ENCODE assay signal across 31 mouse cellular contexts in genomic region chr10:110726431-110726830, GRCm38 (mm10). TPM values are rescaled to one million over a fixed set of nuclear protein-coding genes. Genes with fewer than 3 reads are reported as not detected.
"Had no signal": no experiment of that assay in that cellular context is flagged by ENCODE, and none has a peak within 500 bp of the region (broad histone marks: within the 10 kb centered on the region; RNA-seq: fewer than 3 reads in every experiment).

No protein-coding gene starts in this region.

- H3K4me1 ChIP-seq: limb, embryonic 12.5 days; limb, embryonic 13.5 days; limb, embryonic 15.5 days; liver, embryonic 12.5 days; liver, embryonic 13.5 days; liver, embryonic 15.5 days; lung, embryonic 15.5 days; megakaryocyte, embryonic 14.5 days; midbrain, embryonic 10.5 days; midbrain, embryonic 12.5 days; midbrain, embryonic 13.5 days; midbrain, embryonic 15.5 days; neural tube, embryonic 12.5 days had no signal

- H3K4me2 ChIP-seq: limb, embryonic 12.5 days; limb, embryonic 13.5 days; limb, embryonic 15.5 days; liver, embryonic 11.5 days; liver, embryonic 12.5 days; liver, embryonic 13.5 days; liver, embryonic 15.5 days; lung, embryonic 14.5 days; lung, embryonic 15.5 days; midbrain, embryonic 11.5 days; midbrain, embryonic 12.5 days; midbrain, embryonic 13.5 days; midbrain, embryonic 15.5 days; neural tube, embryonic 12.5 days had no signal

- H3K27ac ChIP-seq: limb, embryonic 12.5 days; limb, embryonic 13.5 days; limb, embryonic 15.5 days; liver, embryonic 12.5 days; liver, embryonic 13.5 days; liver, embryonic 14.5 days; liver, embryonic 15.5 days; lung, embryonic 15.5 days; macrophage; midbrain, embryonic 10.5 days; midbrain, embryonic 12.5 days; midbrain, embryonic 13.5 days; midbrain, embryonic 15.5 days; neural tube, embryonic 12.5 days had no signal

- DNase-seq: left cerebral cortex, postnatal 4 days; liver; liver, embryonic 13.5 days; liver, postnatal 0 days; lung, adult 18-20 months; lung, adult 2 months; lung, embryonic 14.5 days; lung, postnatal 10 days; lung, postnatal 14 days; lung, postnatal 4 days; midbrain, embryonic 14.5 days had no signal

- H3K36me3 ChIP-seq: limb, embryonic 12.5 days; limb, embryonic 13.5 days; limb, embryonic 15.5 days; liver, embryonic 12.5 days; liver, embryonic 13.5 days; liver, embryonic 15.5 days; lung, embryonic 15.5 days; midbrain, embryonic 10.5 days; midbrain, embryonic 12.5 days; midbrain, embryonic 13.5 days; midbrain, embryonic 15.5 days; neural tube, embryonic 12.5 days had no signal

- H3K4me3 ChIP-seq: limb, embryonic 12.5 days; limb, embryonic 13.5 days; limb, embryonic 15.5 days; liver, embryonic 12.5 days; liver, embryonic 13.5 days; liver, embryonic 15.5 days; lung, embryonic 15.5 days; megakaryocyte, embryonic 14.5 days; midbrain, embryonic 10.5 days; midbrain, embryonic 12.5 days; midbrain, embryonic 13.5 days; midbrain, embryonic 15.5 days; myocyte; neural tube, embryonic 12.5 days had no signal

- H3K27me3 ChIP-seq: limb, embryonic 12.5 days; limb, embryonic 13.5 days; limb, embryonic 15.5 days; liver, embryonic 12.5 days; liver, embryonic 13.5 days; liver, embryonic 15.5 days; lung, embryonic 15.5 days; megakaryocyte, embryonic 14.5 days; midbrain, embryonic 12.5 days; midbrain, embryonic 13.5 days; midbrain, embryonic 15.5 days; neural tube, embryonic 12.5 days had no signal

- H3K9me3 ChIP-seq: limb, embryonic 12.5 days; limb, embryonic 13.5 days; limb, embryonic 15.5 days; liver, embryonic 12.5 days; liver, embryonic 13.5 days; liver, embryonic 15.5 days; lung, embryonic 15.5 days; midbrain, embryonic 10.5 days; midbrain, embryonic 12.5 days; midbrain, embryonic 15.5 days; neural tube, embryonic 12.5 days had no signal

- H3K9ac ChIP-seq: limb, embryonic 12.5 days; limb, embryonic 13.5 days; limb, embryonic 15.5 days; liver, embryonic 12.5 days; liver, embryonic 13.5 days; liver, embryonic 14.5 days; liver, embryonic 15.5 days; liver, postnatal 0 days; lung, embryonic 14.5 days; lung, embryonic 15.5 days; midbrain, embryonic 12.5 days; midbrain, embryonic 13.5 days; midbrain, embryonic 15.5 days; neural tube, embryonic 12.5 days had no signal

- ATAC-seq: liver, embryonic 12.5 days; liver, postnatal 0 days; lung, postnatal 0 days; midbrain, embryonic 13.5 days; midbrain, embryonic 15.5 days; midbrain, embryonic 16.5 days had no signal

RNA-seq across cellular contexts. Expression of gene E2f7, which starts 18.8 kb away (rescaled TPM):
- total RNA-seq: monocyte, adult 5-6 weeks had no signal
